Mouse (Mus musculus) small intestine, adult 2 months (tissue): ENCODE measurements around the gene Nox1. TPM values are rescaled to one million over a fixed set of nuclear protein-coding genes. Genes with fewer than 3 reads are reported as not detected.
"Not testable (repeated sequence)": the region's sequence is repeated elsewhere in the genome, so short reads cannot be mapped to it uniquely, and the experiment has no call there.

Experiments
- H3K27ac ChIP-seq: fragments of 200-500 bp; 2 replicates; pipeline ENCODE4 v1.5.1; 2012; ENCODE audit warnings: low read depth, low read length, control low read depth, inconsistent platforms; ENCODE audit not compliant: insufficient read depth
- H3K27me3 ChIP-seq: fragments of 200-500 bp; 2 replicates; pipeline ENCODE4 v1.6.1; 2012; ENCODE audit warnings: mild to moderate bottlenecking, moderate library complexity, low read length, inconsistent platforms; ENCODE audit not compliant: control insufficient read depth, insufficient read depth
- H3K36me3 ChIP-seq: fragments of 200-500 bp; 2 replicates; pipeline ENCODE4 v1.6.1; 2012; ENCODE audit warnings: mild to moderate bottlenecking, low read length, control low read depth, inconsistent platforms; ENCODE audit not compliant: control insufficient read depth, insufficient read depth
- H3K4me1 ChIP-seq: fragments of 200-500 bp; 2 replicates; pipeline ENCODE4 v1.6.1; 2012; ENCODE audit warnings: low read length, inconsistent platforms, mixed read lengths; ENCODE audit not compliant: control insufficient read depth, insufficient read depth, insufficient read length
- H3K4me3 ChIP-seq: fragments of 200-500 bp; 2 replicates; pipeline ENCODE4 v1.5.1; 2012; ENCODE audit warnings: low read depth, mild to moderate bottlenecking, control low read depth, inconsistent platforms, low read length, moderate library complexity
- CTCF ChIP-seq: fragments of 200-500 bp; IDR thresholded peaks from 2 replicates; pipeline ENCODE4 v1.5.1; 2012; ENCODE audit warnings: low read depth, mild to moderate bottlenecking, control low read depth, inconsistent platforms, low read length, moderate library complexity, mixed read lengths; ENCODE audit not compliant: insufficient replicate concordance, insufficient read length; ENCODE audit errors: extremely low read depth
- POLR2A ChIP-seq: fragments of 200-500 bp; IDR thresholded peaks from 2 replicates; pipeline ENCODE4 v1.6.1; 2012; ENCODE audit warnings: low read depth, mild to moderate bottlenecking, control low read depth, inconsistent platforms, low read length, moderate library complexity
- WGBS: fragments of 180-500 bp; shearing (Covaris S2); methylation state at CpG from one replicate; pipeline ENCODE4 v1.1.7; 2018; 5-methylcytosine and 5-hydroxymethylcytosine counted together
- polyA plus RNA-seq: library from polyadenylated mRNA; depleted of rRNA; stranded (reverse); fragments of >200 nt; gene quantifications from 2 replicates; pipeline ENCODE4 v1.2.3, GENCODE M21; 2012

Nox1 gene
- polyA plus RNA-seq, 1 experiment: 0.08 TPM

DNA sequence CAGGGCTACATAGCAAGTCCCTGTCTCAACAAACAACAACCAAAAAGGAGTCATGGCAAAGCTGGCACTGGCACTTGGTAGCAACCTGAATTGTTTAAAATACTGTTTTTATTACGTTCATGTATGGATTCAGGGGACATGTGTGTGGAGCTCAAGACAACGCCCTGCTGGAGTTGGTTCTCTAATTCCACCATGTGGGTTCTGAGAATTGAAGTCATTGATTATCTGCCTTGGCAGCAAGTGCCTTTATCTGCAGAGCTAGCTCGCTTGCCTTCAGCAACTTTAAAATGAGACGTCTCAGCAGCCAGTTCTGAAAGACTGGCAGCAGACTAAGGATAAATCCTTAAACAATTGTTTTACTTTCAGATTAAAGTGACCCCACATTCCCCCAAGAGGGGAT, 3.6 kb downstream of the Nox1 start:
- no peak for TF ChIP-seq CTCF
- TF ChIP-seq POLR2A: no peak
- 83% methylated on average over 4 of the region's 4 CpGs for WGBS
- H3K4me3 ChIP-seq: no peak overlapping the region
- peaks cover 9% of the 10 kb centered on the region; the same call in 1 of the 2 replicates for H3K36me3 ChIP-seq
- no peaks in the 10 kb centered on the region for H3K27me3 ChIP-seq
- no peaks in the 10 kb centered on the region for H3K4me1 ChIP-seq
- H3K27ac ChIP-seq: no peak overlapping the region

DNA sequence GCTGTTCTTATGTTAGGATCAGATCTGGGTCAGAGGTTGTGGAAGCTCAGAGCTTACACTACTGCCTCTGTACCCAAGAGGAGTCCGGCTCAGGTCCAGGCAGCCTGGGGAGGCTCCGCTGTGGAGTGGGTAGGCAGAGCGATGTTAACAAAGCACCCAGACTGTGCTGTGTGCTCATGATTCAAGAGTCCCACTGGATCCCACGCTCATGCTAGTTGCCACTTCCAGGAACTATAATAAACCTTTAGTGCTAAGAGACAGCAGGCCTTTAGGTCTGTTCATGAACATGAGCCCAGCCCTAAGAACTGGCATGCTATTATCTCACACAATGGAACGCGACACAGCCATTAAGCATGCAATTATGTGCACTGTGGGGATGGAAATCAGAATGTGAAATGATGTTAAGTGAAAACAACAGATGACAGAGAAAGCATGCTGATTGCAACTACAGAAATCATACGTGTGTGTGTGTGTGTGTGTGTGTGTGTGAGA, 10.6 kb downstream of the Nox1 start:
- H3K27ac ChIP-seq: no peak overlapping the region
- peaks cover 2% of the 10 kb centered on the region; the same call in 1 of the 2 replicates for H3K36me3 ChIP-seq
- no peak overlapping the region for H3K4me3 ChIP-seq
- no peak for TF ChIP-seq CTCF
- TF ChIP-seq POLR2A: no peak
- H3K27me3 ChIP-seq: no peaks in the 10 kb centered on the region
- 88% methylated on average over 7 of the region's 7 CpGs for WGBS
- no peaks in the 10 kb centered on the region for H3K4me1 ChIP-seq

DNA sequence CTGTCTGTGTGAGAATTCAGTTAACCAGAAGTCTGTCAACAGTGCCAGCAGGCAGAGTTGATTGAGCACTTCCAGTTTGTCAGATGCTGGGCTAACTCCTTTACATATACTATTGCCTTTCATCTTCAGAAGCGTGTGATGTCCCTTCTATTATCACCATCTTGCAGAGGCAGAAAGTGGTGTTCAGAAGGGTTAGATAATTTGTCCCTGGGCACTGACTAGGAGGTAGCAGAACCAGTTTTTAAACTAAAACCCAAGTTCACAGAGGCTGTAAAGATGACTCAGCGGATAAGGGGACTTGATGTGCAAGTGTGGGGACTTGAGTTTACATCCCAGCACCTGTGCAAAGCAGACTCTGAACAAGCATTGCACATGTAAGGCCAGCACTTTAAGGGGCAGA, 13.3 kb downstream of the Nox1 start:
- Histone ChIP-seq H3K27me3 (no peaks in the 10 kb centered on the region), H3K4me1 (no peaks in the 10 kb centered on the region), H3K36me3 (peaks cover 2% of the 10 kb centered on the region; the same call in 1 of the 2 replicates), H3K27ac (no peak overlapping the region), H3K4me3 (no peak overlapping the region)
- no peak for TF ChIP-seq CTCF
- no peak for TF ChIP-seq POLR2A
- 76% methylated on average over 2 of the region's 2 CpGs for WGBS

DNA sequence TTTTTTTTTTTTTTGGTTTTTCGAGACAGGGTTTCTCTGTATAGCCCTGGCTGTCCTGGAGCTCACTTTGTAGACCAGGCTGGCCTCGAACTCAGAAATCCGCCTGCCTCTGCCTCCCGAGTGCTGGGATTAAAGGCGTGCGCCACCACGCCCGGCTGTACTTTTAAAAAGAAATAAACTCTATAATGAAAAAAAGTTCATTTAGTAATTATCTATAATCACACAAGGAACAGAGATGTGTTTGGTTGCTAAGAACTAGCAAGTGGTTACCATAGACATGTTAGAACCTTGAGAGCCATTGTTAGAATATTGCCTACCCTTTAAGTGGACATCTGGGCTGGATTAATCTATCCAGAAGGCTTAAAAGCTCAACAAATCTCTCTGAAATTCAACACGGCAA, 34.6 kb downstream of the Nox1 start, which contains the start of gene Arl13a:
Gene Arl13a, plus strand, starts transcription at position 301 of the 400 bp plus-strand sequence.
- H3K27ac ChIP-seq, H3K4me1 ChIP-seq, H3K4me3 ChIP-seq, H3K27me3 ChIP-seq, H3K36me3 ChIP-seq: not testable (repeated sequence)
- 92% methylated on average over 9 of the region's 9 CpGs for WGBS

DNA sequence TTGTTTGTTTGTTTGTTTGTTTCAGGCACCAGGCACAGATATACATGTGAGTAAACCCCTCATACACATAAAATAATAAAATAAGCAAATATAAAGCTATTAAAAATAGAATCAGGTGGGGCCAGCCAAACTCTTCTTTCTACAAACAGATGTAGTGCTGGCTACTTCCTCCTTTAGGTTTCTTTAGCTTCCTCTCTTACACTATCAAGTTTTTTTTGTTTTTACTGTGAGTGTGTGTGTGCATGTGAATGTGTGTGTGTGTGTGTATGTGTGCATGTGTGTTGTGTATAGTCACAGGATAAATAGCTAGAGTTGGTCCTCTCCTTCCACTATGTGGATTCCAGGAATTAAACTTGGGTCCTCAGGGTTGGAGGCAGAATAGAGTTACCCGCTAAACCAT, 47.1 kb downstream of the Nox1 start:
- 100% methylated on average over 1 of the region's 1 CpGs for WGBS
- no peak overlapping the region for H3K27ac ChIP-seq
- H3K4me3 ChIP-seq: no peak overlapping the region
- no peak for TF ChIP-seq POLR2A
- no peak for TF ChIP-seq CTCF
- H3K36me3 ChIP-seq: no peaks in the 10 kb centered on the region
- H3K4me1 ChIP-seq: no peaks in the 10 kb centered on the region
- H3K27me3 ChIP-seq: no peaks in the 10 kb centered on the region

DNA sequence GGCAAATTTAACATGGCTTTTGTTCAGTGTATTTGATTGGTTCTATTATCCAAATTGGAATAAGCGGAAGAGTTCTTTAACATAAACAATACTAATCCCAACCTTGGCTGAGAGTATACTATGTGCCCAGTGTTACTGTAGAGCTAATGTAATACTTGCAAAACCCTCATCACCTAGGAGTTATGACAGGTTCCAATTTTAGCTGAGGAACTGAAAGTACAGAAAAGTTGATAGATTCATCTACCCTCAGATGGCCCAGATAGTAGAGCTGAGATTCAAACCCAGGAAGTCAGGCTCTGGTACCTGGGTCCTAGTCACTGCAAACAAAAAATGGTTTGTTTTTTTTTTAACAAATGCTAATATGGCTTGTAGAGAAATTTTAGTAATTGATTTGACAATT, 51.2 kb downstream of the Nox1 start:
- no peak overlapping the region for H3K4me3 ChIP-seq
- 100% methylated on average over 1 of the region's 1 CpGs for WGBS
- no peaks in the 10 kb centered on the region for H3K27me3 ChIP-seq
- H3K4me1 ChIP-seq: no peaks in the 10 kb centered on the region
- no peak for TF ChIP-seq CTCF
- TF ChIP-seq POLR2A: no peak
- H3K27ac ChIP-seq: no peak overlapping the region
- H3K36me3 ChIP-seq: no peaks in the 10 kb centered on the region

DNA sequence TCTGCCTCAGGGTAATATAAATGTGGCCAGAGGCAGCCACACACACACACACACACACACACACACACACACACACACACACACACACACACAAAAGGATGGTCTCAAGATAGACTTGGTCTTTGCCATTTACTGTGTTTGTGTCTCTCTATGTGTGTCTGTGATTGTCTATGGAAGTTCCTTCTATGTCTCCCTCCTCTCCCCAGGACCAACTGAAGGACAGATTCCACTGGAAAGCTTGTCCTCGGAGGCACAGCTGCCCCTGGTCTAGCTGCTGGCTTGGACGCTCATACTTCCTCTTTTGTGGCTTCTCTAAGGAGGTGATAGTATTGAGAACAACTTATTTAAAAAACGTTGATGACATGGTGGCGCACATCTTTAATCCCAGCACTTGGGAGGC, 58.3 kb downstream of the Nox1 start:
- H3K36me3 ChIP-seq: no peaks in the 10 kb centered on the region
- TF ChIP-seq POLR2A (no peak), CTCF (no peak)
- H3K27ac ChIP-seq: no peak overlapping the region
- peaks cover 3% of the 10 kb centered on the region; the same call in 1 of the 2 replicates for H3K4me1 ChIP-seq
- no peaks in the 10 kb centered on the region for H3K27me3 ChIP-seq
- H3K4me3 ChIP-seq: no peak overlapping the region
- 47% methylated on average over 4 of the region's 4 CpGs for WGBS

DNA sequence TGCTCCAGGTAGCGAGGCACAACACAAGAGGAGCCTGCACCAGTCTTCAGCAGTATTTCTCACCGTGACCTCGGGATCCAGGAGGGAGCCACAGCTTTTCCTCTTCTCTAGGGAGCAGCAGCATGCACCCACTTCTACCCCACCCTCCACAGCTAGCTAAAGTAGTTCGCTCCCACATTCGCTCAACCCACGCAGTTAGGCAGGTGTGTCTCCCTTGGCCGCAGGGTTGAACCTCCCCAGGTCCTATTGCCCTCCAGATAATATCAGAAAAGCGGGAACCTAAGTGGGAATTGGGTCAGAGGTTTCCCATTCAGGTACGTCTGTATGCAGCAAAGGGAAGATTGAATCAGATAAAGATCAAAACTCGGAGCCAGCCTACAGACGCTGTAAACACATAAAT, 58.9 kb downstream of the Nox1 start:
- Histone ChIP-seq H3K27me3 (no peaks in the 10 kb centered on the region), H3K4me3 (peak overlapping the region; percentile 40), H3K4me1 (peaks cover 3% of the 10 kb centered on the region; the same call in 1 of the 2 replicates), H3K36me3 (no peaks in the 10 kb centered on the region), H3K27ac (no peak overlapping the region)
- TF ChIP-seq CTCF (no peak), POLR2A (no peak)
- 9% methylated on average over 11 of the region's 11 CpGs for WGBS
